Mouse (Mus musculus): ENCODE data around the gene Sst.

DNA sequence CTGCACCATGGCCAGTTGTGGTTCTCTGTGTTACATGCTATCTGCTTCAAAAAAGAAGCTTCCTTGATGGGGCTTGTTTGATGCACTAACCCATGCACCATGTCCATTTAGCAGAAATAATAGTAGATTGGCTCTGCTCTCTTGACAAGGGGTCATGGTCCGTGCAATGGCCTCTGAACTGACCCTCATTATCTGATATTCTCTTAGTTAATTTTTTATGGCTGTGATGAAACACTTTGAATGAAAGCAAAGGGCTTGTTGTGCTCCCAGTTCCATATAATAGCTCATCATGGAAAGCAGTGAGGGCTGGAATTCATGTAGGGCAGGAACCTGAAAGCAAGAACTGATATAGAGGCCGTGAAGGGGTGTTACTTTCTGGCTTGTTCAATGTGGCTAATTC, 28.7 kb upstream of the Sst start:
- TF ChIP-seq CTCF (IDR thresholded peaks at IDR 0.05; ENCODE audit: control insufficient read depth, insufficient read depth, insufficient replicate concordance, low read depth, low read length) (no peak), POLR2A (IDR thresholded peaks at IDR 0.05; ENCODE audit: control insufficient read depth, low read depth, low read length) (no peak)

Data from testis, adult 2 months (tissue).